Mouse (Mus musculus) olfactory bulb, adult 2 months (tissue): ENCODE results near the gene Hamp2.

ENCODE experiments used
- CTCF ChIP-seq: fragments of 200-500 bp; IDR thresholded peaks from 2 replicates; pipeline ENCODE4 v1.5.1; 2012; ENCODE audit warnings: low read depth, mild to moderate bottlenecking, low read length, moderate library complexity; ENCODE audit not compliant: insufficient read depth
- POLR2A ChIP-seq: fragments of 200-500 bp; IDR thresholded peaks from 2 replicates; pipeline ENCODE4 v1.6.1; 2012; ENCODE audit warnings: mild to moderate bottlenecking, low read depth, low read length, moderate library complexity; ENCODE audit not compliant: insufficient read depth

DNA sequence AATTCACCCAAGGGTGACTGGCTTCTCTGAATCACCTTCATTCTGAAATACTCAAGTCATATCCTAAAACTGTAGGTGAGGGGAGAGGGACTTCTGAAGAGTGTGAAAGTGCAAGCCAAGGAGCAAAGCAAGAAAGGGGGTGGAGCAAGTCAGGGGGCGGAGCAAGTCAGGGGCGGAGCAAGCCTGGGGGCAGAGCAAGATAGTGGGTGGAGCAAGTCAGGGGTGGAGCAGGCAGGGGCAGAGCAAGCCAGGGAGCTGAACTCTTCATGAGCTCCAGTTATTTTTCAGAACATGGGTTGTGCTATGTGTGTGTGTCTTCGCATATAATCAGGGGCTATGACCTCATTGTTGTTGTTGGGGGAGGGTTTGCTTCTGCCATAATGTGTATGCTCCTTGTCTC is 4.3 kb downstream of the Hamp2 start:
- TF ChIP-seq CTCF, result no peak
- TF ChIP-seq POLR2A, result no peak
